Mouse (Mus musculus): ENCODE measurements around the gene Bbs10.

- TF ChIP-seq POLR2A (IDR thresholded peaks at IDR 0.05; ENCODE audit: control insufficient read depth, low read depth, low read length) = no peak
- no peak for TF ChIP-seq CTCF (IDR thresholded peaks at IDR 0.05; ENCODE audit: control insufficient read depth, insufficient read depth, insufficient replicate concordance, low read depth, low read length)
These were observed 48.3 kb upstream of the Bbs10 start for GRCm38 (mm10) chr10:111250192-111250591.
